Mouse (Mus musculus) lung, postnatal 0 days (tissue): ENCODE measurements at regions not wholly inside any gene's neighbourhood (a gene's known extent, or its start where the extent isn't known, plus 50 kb on each side); places are given as distances from the start of the nearest gene placed in this dataset.
A peak's percentile ranks its signal among the peaks of the same experiment; 100 is the strongest.

Experiments used
- ATAC-seq: fragments of 200-750 bp; cut with Nextera tagmentation; 2 replicates; pipeline ENCODE4 v1.8.0; 2017; ENCODE audit warnings: moderate library complexity
- DNase-seq: peaks from one replicate; pipeline ENCODE4 v3.0.0-alpha.2; 2016; ENCODE audit warnings: low spot score
- H3K27ac ChIP-seq: fragments of 300-500 bp; sonication (generic); 2 replicates; pipeline ENCODE4 v1.5.1; 2014; ENCODE audit warnings: antibody characterized with exemption, mild to moderate bottlenecking, low read length, mixed read lengths
- H3K27me3 ChIP-seq: fragments of 300-500 bp; sonication (generic); replicated peaks from 2 replicates; pipeline ENCODE4 v1.6.1; 2014; ENCODE audit warnings: low read length, mixed read lengths; ENCODE audit not compliant: insufficient read depth
- H3K36me3 ChIP-seq: fragments of 300-500 bp; sonication (generic); 2 replicates; pipeline ENCODE4 v1.6.1; 2014; ENCODE audit warnings: low read length, mixed read lengths; ENCODE audit not compliant: insufficient read depth
- H3K4me1 ChIP-seq: fragments of 300-500 bp; sonication (generic); 2 replicates; pipeline ENCODE4 v1.6.1; 2014; ENCODE audit warnings: antibody characterized with exemption, low read depth, low read length, mixed read lengths; ENCODE audit not compliant: insufficient read depth
- H3K4me2 ChIP-seq: fragments of 300-500 bp; sonication (generic); replicated peaks from 2 replicates; pipeline ENCODE4 v1.6.1; 2014; ENCODE audit warnings: low read depth, mild to moderate bottlenecking, low read length, moderate library complexity, mixed read lengths
- H3K4me3 ChIP-seq: fragments of 300-500 bp; sonication (generic); 2 replicates; pipeline ENCODE4 v1.5.1; 2014; ENCODE audit warnings: low read depth, low read length
- H3K9ac ChIP-seq: fragments of 300-500 bp; sonication (generic); replicated peaks from 2 replicates; pipeline ENCODE4 v1.6.1; 2014; ENCODE audit warnings: low read depth, mild to moderate bottlenecking
- H3K9me3 ChIP-seq: fragments of 300-500 bp; sonication (generic); 2 replicates; pipeline ENCODE4 v1.6.1; 2016; ENCODE audit warnings: low read length, mixed read lengths
- CTCF ChIP-seq: IDR thresholded peaks from 2 replicates; pipeline ENCODE4 v1.5.1; 2016; ENCODE audit warnings: antibody characterized with exemption, mild to moderate bottlenecking
- EP300 ChIP-seq: IDR thresholded peaks from 2 replicates; pipeline ENCODE4 v1.6.1; 2016; ENCODE audit warnings: antibody characterized with exemption, mild to moderate bottlenecking, control low read depth
- WGBS: fragments of 180-500 bp; shearing (Covaris S2); extraction: QIAGEN DNeasy Blood & Tissue Kit; methylation state at CpG from one replicate; pipeline ENCODE4 v1.1.7; 2014; 5-methylcytosine and 5-hydroxymethylcytosine counted together

- H3K4me3 ChIP-seq: no peak overlapping the region
- no peaks in the 10 kb centered on the region for H3K9me3 ChIP-seq
- ATAC-seq (peak; percentile 87), DNase-seq (peak; percentile 50)
- no peak overlapping the region for H3K9ac ChIP-seq
- no peaks in the 10 kb centered on the region for H3K4me1 ChIP-seq
- 26% methylated on average over 7 of the region's 7 CpGs for WGBS
- H3K36me3 ChIP-seq: no peaks in the 10 kb centered on the region
- H3K27me3 ChIP-seq: no peaks in the 10 kb centered on the region
- TF ChIP-seq CTCF (no peak), EP300 (peak; percentile 96)
- no peak overlapping the region for H3K4me2 ChIP-seq
- H3K27ac ChIP-seq: no peak overlapping the region
Measured at GRCm38 (mm10) chr6:109153624-109154023, 325.2 kb downstream of the Edem1 start.

- TF ChIP-seq EP300: no peak
- no peak for TF ChIP-seq CTCF
- Histone ChIP-seq H3K4me1 (no peaks in the 10 kb centered on the region), H3K36me3 (no peaks in the 10 kb centered on the region), H3K4me3 (no peak overlapping the region), H3K27me3 (no peaks in the 10 kb centered on the region), H3K9ac (no peak overlapping the region), H3K4me2 (no peak overlapping the region), H3K27ac (no peak overlapping the region), H3K9me3 (no peaks in the 10 kb centered on the region)
- ATAC-seq (no peak), DNase-seq (no peak)
- 80% methylated on average over 7 of the region's 7 CpGs for WGBS
Measured at GRCm38 (mm10) chr6:109159561-109159960, 331.1 kb downstream of the Edem1 start.

GRCm38 (mm10) chr6:109167439-109167838 is 339.0 kb downstream of the Edem1 start:
- no peak for TF ChIP-seq CTCF
- TF ChIP-seq EP300: no peak
- H3K9ac ChIP-seq: no peak overlapping the region
- H3K36me3 ChIP-seq: no peaks in the 10 kb centered on the region
- 51% methylated on average over 5 of the region's 5 CpGs for WGBS
- no peak overlapping the region for H3K27ac ChIP-seq
- H3K4me3 ChIP-seq: no peak overlapping the region
- H3K4me2 ChIP-seq: no peak overlapping the region
- no peak for DNase-seq
- H3K9me3 ChIP-seq: no peaks in the 10 kb centered on the region
- H3K27me3 ChIP-seq: no peaks in the 10 kb centered on the region
- no peaks in the 10 kb centered on the region for H3K4me1 ChIP-seq
- ATAC-seq: no peak

- Histone ChIP-seq H3K4me2 (no peak overlapping the region), H3K27ac (no peak overlapping the region), H3K9me3 (no peaks in the 10 kb centered on the region), H3K9ac (no peak overlapping the region), H3K4me1 (no peaks in the 10 kb centered on the region), H3K36me3 (no peaks in the 10 kb centered on the region), H3K4me3 (no peak overlapping the region), H3K27me3 (no peaks in the 10 kb centered on the region)
- TF ChIP-seq EP300 (no peak), CTCF (no peak)
- whole genome bisulfite sequencing: 35% methylated on average over 6 of the region's 6 CpGs
- ATAC-seq (no peak), DNase-seq (no peak)
Measured at GRCm38 (mm10) chr6:109172104-109172850, 343.8 kb downstream of the Edem1 start.

- Histone ChIP-seq H3K27me3 (no peaks in the 10 kb centered on the region), H3K27ac (no peak overlapping the region)
- no peak for ATAC-seq
Measured at GRCm38 (mm10) chr6:109173015-109173414, 344.6 kb downstream of the Edem1 start.

GRCm38 (mm10) chr6:109176876-109177275 is 348.4 kb downstream of the Edem1 start:
- Histone ChIP-seq H3K27me3 (no peaks in the 10 kb centered on the region), H3K4me3 (no peak overlapping the region), H3K27ac (no peak overlapping the region), H3K36me3 (no peaks in the 10 kb centered on the region), H3K9ac (no peak overlapping the region), H3K4me2 (no peak overlapping the region), H3K9me3 (no peaks in the 10 kb centered on the region), H3K4me1 (no peaks in the 10 kb centered on the region)
- WGBS: 28% methylated on average over 3 of the region's 3 CpGs
- ATAC-seq: no peak
- DNase-seq: no peak
- TF ChIP-seq CTCF: no peak
- no peak for TF ChIP-seq EP300

More at GRCm38 (mm10) chr6:109173015-109173414, 344.6 kb downstream of the Edem1 start:
- Histone ChIP-seq H3K9ac (no peak overlapping the region), H3K9me3 (no peaks in the 10 kb centered on the region), H3K4me2 (no peak overlapping the region), H3K36me3 (no peaks in the 10 kb centered on the region), H3K4me3 (no peak overlapping the region), H3K4me1 (no peaks in the 10 kb centered on the region)
- no peak for DNase-seq
- WGBS: 78% methylated on average over 1 of the region's 1 CpGs
- TF ChIP-seq CTCF (no peak), EP300 (no peak)
